Mouse (Mus musculus) neural tube, embryonic 13.5 days (tissue): ENCODE measurements at regions not wholly inside any gene's neighbourhood (a gene's known extent, or its start where the extent isn't known, plus 50 kb on each side); places are given as distances from the start of the nearest gene placed in this dataset.
A peak's percentile ranks its signal among the peaks of the same experiment; 100 is the strongest.

ENCODE experiments used
- ATAC-seq: fragments of 200-750 bp; cut with Nextera tagmentation; 2 replicates; pipeline ENCODE4 v1.8.0; 2017; ENCODE audit warnings: low read depth, mild to moderate bottlenecking, moderate TSS enrichment, moderate library complexity
- H3K27ac ChIP-seq: fragments of 300-500 bp; sonication (generic); replicated peaks from 2 replicates; pipeline ENCODE4 v1.5.1; 2015; ENCODE audit warnings: moderate library complexity, mild to moderate bottlenecking, inconsistent platforms
- H3K27me3 ChIP-seq: fragments of 300-500 bp; sonication (generic); 2 replicates; pipeline ENCODE4 v1.6.1; 2015; ENCODE audit warnings: mild to moderate bottlenecking, inconsistent platforms
- H3K36me3 ChIP-seq: fragments of 300-500 bp; sonication (generic); 2 replicates; pipeline ENCODE4 v1.6.1; 2015; ENCODE audit warnings: mild to moderate bottlenecking, inconsistent platforms
- H3K4me1 ChIP-seq: fragments of 300-500 bp; sonication (generic); replicated peaks from 2 replicates; pipeline ENCODE4 v1.6.1; 2015; ENCODE audit warnings: inconsistent platforms
- H3K4me2 ChIP-seq: fragments of 300-500 bp; sonication (generic); 2 replicates; pipeline ENCODE4 v1.6.1; 2015; ENCODE audit warnings: inconsistent platforms, mild to moderate bottlenecking, moderate library complexity
- H3K4me3 ChIP-seq: fragments of 300-500 bp; sonication (generic); 2 replicates; pipeline ENCODE4 v1.5.1; 2015; ENCODE audit warnings: mild to moderate bottlenecking, inconsistent platforms
- H3K9ac ChIP-seq: fragments of 300-500 bp; sonication (generic); 2 replicates; pipeline ENCODE4 v1.6.1; 2015; ENCODE audit warnings: moderate library complexity, mild to moderate bottlenecking, inconsistent platforms
- H3K9me3 ChIP-seq: fragments of 300-500 bp; sonication (generic); 2 replicates; pipeline ENCODE4 v1.6.1; 2016; ENCODE audit warnings: inconsistent platforms
- WGBS: fragments of 180-500 bp; shearing (Covaris S2); methylation state at CpG from one replicate; pipeline ENCODE4 v1.1.7; 2015; 5-methylcytosine and 5-hydroxymethylcytosine counted together

- H3K9me3 ChIP-seq = no peaks in the 10 kb centered on the region
- no peak overlapping the region for H3K4me2 ChIP-seq
- no peaks in the 10 kb centered on the region for H3K27me3 ChIP-seq
- no peak for ATAC-seq
- 84% methylated on average over 1 of the region's 1 CpGs for WGBS
- no peak overlapping the region for H3K9ac ChIP-seq
- H3K4me1 ChIP-seq = 0 out of 2 replicates have a peak, but pooled peaks cover under 1% of the 10 kb centered on the region
- no peak overlapping the region for H3K27ac ChIP-seq
- no peaks in the 10 kb centered on the region for H3K36me3 ChIP-seq
- H3K4me3 ChIP-seq = no peak overlapping the region
Observed at GRCm38 (mm10) chr3:21489547-21489946, 586.9 kb upstream of the Tbl1xr1 start.

- H3K4me1 ChIP-seq = peaks cover 6% of the 10 kb centered on the region; the same call in 1 of the 2 replicates
- H3K4me3 ChIP-seq = no peak overlapping the region
- no peak overlapping the region for H3K4me2 ChIP-seq
- WGBS = 80% methylated on average over 3 of the region's 3 CpGs
- no peak overlapping the region for H3K27ac ChIP-seq
- no peak for ATAC-seq
- H3K9me3 ChIP-seq = no peaks in the 10 kb centered on the region
- H3K27me3 ChIP-seq = no peaks in the 10 kb centered on the region
- H3K9ac ChIP-seq = no peak overlapping the region
- H3K36me3 ChIP-seq = no peaks in the 10 kb centered on the region
Observed at GRCm38 (mm10) chr3:21492413-21492812, 584.0 kb upstream of the Tbl1xr1 start.

GRCm38 (mm10) chr3:21493384-21493783 lies 583.1 kb upstream of the Tbl1xr1 start:
- Histone ChIP-seq H3K36me3 (no peaks in the 10 kb centered on the region), H3K27me3 (no peaks in the 10 kb centered on the region), H3K9ac (no peak overlapping the region), H3K4me2 (no peak overlapping the region), H3K4me3 (no peak overlapping the region), H3K9me3 (no peaks in the 10 kb centered on the region), H3K4me1 (peaks cover 6% of the 10 kb centered on the region; the same call in 1 of the 2 replicates), H3K27ac (no peak overlapping the region)
- ATAC-seq = peak; percentile 83
- WGBS = 62% methylated on average over 6 of the region's 6 CpGs

GRCm38 (mm10) chr3:21494904-21495303 lies 581.5 kb upstream of the Tbl1xr1 start:
- ATAC-seq = no peak

GRCm38 (mm10) chr3:21495651-21496050 lies 580.8 kb upstream of the Tbl1xr1 start:
- Histone ChIP-seq H3K36me3 (no peaks in the 10 kb centered on the region), H3K27ac (no peak overlapping the region), H3K4me2 (no peak overlapping the region), H3K4me3 (no peak overlapping the region), H3K4me1 (peaks cover 6% of the 10 kb centered on the region; the same call in 1 of the 2 replicates), H3K9ac (no peak overlapping the region), H3K9me3 (no peaks in the 10 kb centered on the region), H3K27me3 (no peaks in the 10 kb centered on the region)
- ATAC-seq = no peak
- WGBS = 78% methylated on average over 5 of the region's 5 CpGs

More at GRCm38 (mm10) chr3:21494904-21495303, 581.5 kb upstream of the Tbl1xr1 start:
- WGBS = 57% methylated on average over 3 of the region's 3 CpGs
- Histone ChIP-seq H3K36me3 (no peaks in the 10 kb centered on the region), H3K4me2 (no peak overlapping the region), H3K4me3 (no peak overlapping the region), H3K9ac (no peak overlapping the region), H3K27ac (no peak overlapping the region), H3K9me3 (no peaks in the 10 kb centered on the region), H3K4me1 (peaks cover 6% of the 10 kb centered on the region; the same call in 1 of the 2 replicates), H3K27me3 (no peaks in the 10 kb centered on the region)

- no peak overlapping the region for H3K27ac ChIP-seq
- H3K4me2 ChIP-seq = no peak overlapping the region
- no peaks in the 10 kb centered on the region for H3K9me3 ChIP-seq
- H3K36me3 ChIP-seq = no peaks in the 10 kb centered on the region
- 72% methylated on average over 2 of the region's 2 CpGs for WGBS
- no peak for ATAC-seq
- no peak overlapping the region for H3K9ac ChIP-seq
- H3K4me1 ChIP-seq = peaks cover 6% of the 10 kb centered on the region; the same call in 1 of the 2 replicates
- no peak overlapping the region for H3K4me3 ChIP-seq
- no peaks in the 10 kb centered on the region for H3K27me3 ChIP-seq
Observed at GRCm38 (mm10) chr3:21496166-21496565, 580.3 kb upstream of the Tbl1xr1 start.

GRCm38 (mm10) chr3:21497011-21497410 lies 579.4 kb upstream of the Tbl1xr1 start:
- H3K36me3 ChIP-seq = no peaks in the 10 kb centered on the region
- H3K4me1 ChIP-seq = peaks cover 6% of the 10 kb centered on the region; the same call in 1 of the 2 replicates
- no peak overlapping the region for H3K4me2 ChIP-seq
- no peak overlapping the region for H3K4me3 ChIP-seq
- ATAC-seq = no peak
- H3K9ac ChIP-seq = no peak overlapping the region
- WGBS = 68% methylated on average over 1 of the region's 1 CpGs
- no peaks in the 10 kb centered on the region for H3K9me3 ChIP-seq
- no peak overlapping the region for H3K27ac ChIP-seq
- no peaks in the 10 kb centered on the region for H3K27me3 ChIP-seq

- no peak overlapping the region for H3K4me3 ChIP-seq
- H3K4me1 ChIP-seq = no peaks in the 10 kb centered on the region
- no peak overlapping the region for H3K9ac ChIP-seq
- no peak overlapping the region for H3K27ac ChIP-seq
- no peak overlapping the region for H3K4me2 ChIP-seq
- WGBS = 93% methylated on average over 2 of the region's 2 CpGs
- H3K27me3 ChIP-seq = no peaks in the 10 kb centered on the region
- H3K9me3 ChIP-seq = peaks cover 12% of the 10 kb centered on the region
- H3K36me3 ChIP-seq = no peaks in the 10 kb centered on the region
- ATAC-seq = no peak
Observed at GRCm38 (mm10) chr3:21507655-21508054, 568.8 kb upstream of the Tbl1xr1 start.

GRCm38 (mm10) chr3:21512081-21512480 lies 564.4 kb upstream of the Tbl1xr1 start:
- peaks cover 12% of the 10 kb centered on the region for H3K9me3 ChIP-seq
- H3K4me3 ChIP-seq = no peak overlapping the region
- WGBS = 83% methylated on average over 4 of the region's 4 CpGs
- no peak overlapping the region for H3K27ac ChIP-seq
- H3K36me3 ChIP-seq = no peaks in the 10 kb centered on the region
- H3K27me3 ChIP-seq = no peaks in the 10 kb centered on the region
- ATAC-seq = no peak
- H3K9ac ChIP-seq = no peak overlapping the region
- H3K4me1 ChIP-seq = no peaks in the 10 kb centered on the region
- no peak overlapping the region for H3K4me2 ChIP-seq

- Histone ChIP-seq H3K9ac (no peak overlapping the region), H3K9me3 (peaks cover 5% of the 10 kb centered on the region; the same call in 1 of the 2 replicates), H3K4me3 (no peak overlapping the region), H3K36me3 (no peaks in the 10 kb centered on the region), H3K27me3 (no peaks in the 10 kb centered on the region), H3K27ac (peak overlapping the region; percentile 49; the same call in 1 of the 2 replicates), H3K4me2 (no peak overlapping the region), H3K4me1 (peaks cover 7% of the 10 kb centered on the region)
- 24% methylated on average over 1 of the region's 1 CpGs for WGBS
- ATAC-seq = peak; percentile 32; the same call in 1 of the 2 replicates
Observed at GRCm38 (mm10) chr3:21524426-21524937, 552.0 kb upstream of the Tbl1xr1 start.

GRCm38 (mm10) chr3:21530862-21531261 lies 545.6 kb upstream of the Tbl1xr1 start:
- Histone ChIP-seq H3K4me2 (no peak overlapping the region), H3K9ac (no peak overlapping the region), H3K27me3 (no peaks in the 10 kb centered on the region), H3K4me1 (no peaks in the 10 kb centered on the region), H3K4me3 (no peak overlapping the region), H3K36me3 (no peaks in the 10 kb centered on the region), H3K27ac (no peak overlapping the region), H3K9me3 (no peaks in the 10 kb centered on the region)
- 41% methylated on average over 5 of the region's 5 CpGs for WGBS
- no peak for ATAC-seq

- Histone ChIP-seq H3K4me3 (no peak overlapping the region), H3K27ac (no peak overlapping the region), H3K9me3 (no peaks in the 10 kb centered on the region), H3K4me1 (0 out of 2 replicates have a peak, but pooled peaks cover 4% of the 10 kb centered on the region), H3K36me3 (no peaks in the 10 kb centered on the region), H3K27me3 (no peaks in the 10 kb centered on the region), H3K4me2 (no peak overlapping the region), H3K9ac (no peak overlapping the region)
- 47% methylated on average over 2 of the region's 2 CpGs for WGBS
- ATAC-seq = peak; percentile 40; the same call in 1 of the 2 replicates
Observed at GRCm38 (mm10) chr3:21539138-21539537, 537.3 kb upstream of the Tbl1xr1 start.

GRCm38 (mm10) chr3:21544456-21544855 lies 532.0 kb upstream of the Tbl1xr1 start:
- no peaks in the 10 kb centered on the region for H3K27me3 ChIP-seq
- H3K4me1 ChIP-seq = peaks cover 21% of the 10 kb centered on the region
- no peak overlapping the region for H3K4me2 ChIP-seq
- no peaks in the 10 kb centered on the region for H3K36me3 ChIP-seq
- H3K9me3 ChIP-seq = no peaks in the 10 kb centered on the region
- H3K27ac ChIP-seq = no peak overlapping the region
- no peak overlapping the region for H3K9ac ChIP-seq
- no peak overlapping the region for H3K4me3 ChIP-seq
- WGBS = 55% methylated on average over 2 of the region's 2 CpGs
- no peak for ATAC-seq
